Mouse (Mus musculus): ENCODE data around the gene Polr3gl. TPM values are rescaled to one million over a fixed set of nuclear protein-coding genes. Genes with fewer than 3 reads are reported as not detected.

Polr3gl gene
- polyA plus RNA-seq, 1 experiment = 111 TPM

GRCm38 (mm10) chr3:96598156-96599068, 4.4 kb upstream of the Polr3gl start:
- peaks cover 27% of the 10 kb centered on the region for H3K4me1 ChIP-seq (ENCODE audit: control insufficient read depth, insufficient read depth, low read length)
- peak overlapping the region; percentile 65 for H3K4me3 ChIP-seq (ENCODE audit: insufficient read depth, low read length)
- no peak overlapping the region for H3K27ac ChIP-seq (ENCODE audit: insufficient read depth, low read depth, low read length)
- TF ChIP-seq CTCF (IDR thresholded peaks at IDR 0.05; ENCODE audit: low read depth, low read length) (no peak), POLR2A (IDR thresholded peaks at IDR 0.05; ENCODE audit: borderline replicate concordance, low read depth, low read length) (no peak)

- Histone ChIP-seq H3K27ac (ENCODE audit: insufficient read depth, low read depth, low read length) (no peak overlapping the region), H3K4me1 (ENCODE audit: control insufficient read depth, insufficient read depth, low read length) (peaks cover 28% of the 10 kb centered on the region), H3K4me3 (ENCODE audit: insufficient read depth, low read length) (peak overlapping the region; percentile 65)
- no peak for TF ChIP-seq POLR2A (IDR thresholded peaks at IDR 0.05; ENCODE audit: borderline replicate concordance, low read depth, low read length)
- TF ChIP-seq CTCF (IDR thresholded peaks at IDR 0.05; ENCODE audit: low read depth, low read length) = no peak
These were observed 3.5 kb upstream of the Polr3gl start for GRCm38 (mm10) chr3:96597435-96597891.

- no peak overlapping the region for H3K27ac ChIP-seq (ENCODE audit: insufficient read depth, low read depth, low read length)
- peaks cover 27% of the 10 kb centered on the region for H3K4me1 ChIP-seq (ENCODE audit: control insufficient read depth, insufficient read depth, low read length)
- H3K4me3 ChIP-seq (ENCODE audit: insufficient read depth, low read length) = peak overlapping the region; percentile 65
- TF ChIP-seq POLR2A (IDR thresholded peaks at IDR 0.05; ENCODE audit: borderline replicate concordance, low read depth, low read length) (no peak), CTCF (IDR thresholded peaks at IDR 0.05; ENCODE audit: low read depth, low read length) (no peak)
These were observed 2.9 kb upstream of the Polr3gl start for GRCm38 (mm10) chr3:96596855-96597254.

GRCm38 (mm10) chr3:96596228-96596707, 2.3 kb upstream of the Polr3gl start, which contains the start of gene Ankrd34a:
TSS of gene Ankrd34a (plus strand) at chr3:96596636.
- peak within 1 kb of the TSS; percentile 33 for H3K27ac ChIP-seq (ENCODE audit: insufficient read depth, low read depth, low read length)
- TF ChIP-seq POLR2A (IDR thresholded peaks at IDR 0.05; ENCODE audit: borderline replicate concordance, low read depth, low read length) = no peak
- no peak for TF ChIP-seq CTCF (IDR thresholded peaks at IDR 0.05; ENCODE audit: low read depth, low read length)
- peak within 1 kb of the TSS; percentile 65 for H3K4me3 ChIP-seq (ENCODE audit: insufficient read depth, low read length)
- H3K4me1 ChIP-seq (ENCODE audit: control insufficient read depth, insufficient read depth, low read length) = peaks cover 27% of the 10 kb centered on the region

- H3K4me3 ChIP-seq (ENCODE audit: insufficient read depth, low read length) = peak overlapping the region; percentile 14
- H3K4me1 ChIP-seq (ENCODE audit: control insufficient read depth, insufficient read depth, low read length) = peaks cover 27% of the 10 kb centered on the region
- TF ChIP-seq POLR2A (IDR thresholded peaks at IDR 0.05; ENCODE audit: borderline replicate concordance, low read depth, low read length) = no peak
- TF ChIP-seq CTCF (IDR thresholded peaks at IDR 0.05; ENCODE audit: low read depth, low read length) = no peak
- peak overlapping the region; percentile 33 for H3K27ac ChIP-seq (ENCODE audit: insufficient read depth, low read depth, low read length)
These were observed 1.7 kb upstream of the Polr3gl start for GRCm38 (mm10) chr3:96595661-96596060.

GRCm38 (mm10) chr3:96594851-96595250, 870 bp upstream of the Polr3gl start:
- TF ChIP-seq POLR2A (IDR thresholded peaks at IDR 0.05; ENCODE audit: borderline replicate concordance, low read depth, low read length) (no peak), CTCF (IDR thresholded peaks at IDR 0.05; ENCODE audit: low read depth, low read length) (no peak)
- peaks cover 27% of the 10 kb centered on the region for H3K4me1 ChIP-seq (ENCODE audit: control insufficient read depth, insufficient read depth, low read length)
- H3K27ac ChIP-seq (ENCODE audit: insufficient read depth, low read depth, low read length) = peak overlapping the region; percentile 79
- no peak overlapping the region for H3K4me3 ChIP-seq (ENCODE audit: insufficient read depth, low read length)

- TF ChIP-seq CTCF (IDR thresholded peaks at IDR 0.05; ENCODE audit: low read depth, low read length) = no peak
- TF ChIP-seq POLR2A (IDR thresholded peaks at IDR 0.05; ENCODE audit: borderline replicate concordance, low read depth, low read length) = no peak
- Histone ChIP-seq H3K4me3 (ENCODE audit: insufficient read depth, low read length) (peak overlapping the region; percentile 80), H3K27ac (ENCODE audit: insufficient read depth, low read depth, low read length) (peak overlapping the region; percentile 77), H3K4me1 (ENCODE audit: control insufficient read depth, insufficient read depth, low read length) (peaks cover 27% of the 10 kb centered on the region)
These were observed 607 bp downstream of the Polr3gl start for GRCm38 (mm10) chr3:96593374-96593773.

GRCm38 (mm10) chr3:96590657-96591056, 3.3 kb downstream of the Polr3gl start:
- Histone ChIP-seq H3K4me1 (ENCODE audit: control insufficient read depth, insufficient read depth, low read length) (peaks cover 17% of the 10 kb centered on the region), H3K4me3 (ENCODE audit: insufficient read depth, low read length) (no peak overlapping the region), H3K27ac (ENCODE audit: insufficient read depth, low read depth, low read length) (no peak overlapping the region)
- TF ChIP-seq CTCF (IDR thresholded peaks at IDR 0.05; ENCODE audit: low read depth, low read length) (no peak), POLR2A (IDR thresholded peaks at IDR 0.05; ENCODE audit: borderline replicate concordance, low read depth, low read length) (no peak)

GRCm38 (mm10) chr3:96583386-96583785, 10.6 kb downstream of the Polr3gl start:
- Histone ChIP-seq H3K27ac (ENCODE audit: insufficient read depth, low read depth, low read length) (no peak overlapping the region), H3K4me1 (ENCODE audit: control insufficient read depth, insufficient read depth, low read length) (peaks cover 11% of the 10 kb centered on the region), H3K4me3 (ENCODE audit: insufficient read depth, low read length) (no peak overlapping the region)
- no peak for TF ChIP-seq POLR2A (IDR thresholded peaks at IDR 0.05; ENCODE audit: borderline replicate concordance, low read depth, low read length)
- TF ChIP-seq CTCF (IDR thresholded peaks at IDR 0.05; ENCODE audit: low read depth, low read length) = no peak
